Mouse (Mus musculus) heart, embryonic 11.5 days (tissue): ENCODE data around the gene Creg1. TPM values are rescaled to one million over a fixed set of nuclear protein-coding genes. Genes with fewer than 3 reads are reported as not detected.
A peak's percentile ranks its signal among the peaks of the same experiment; 100 is the strongest.

ENCODE experiments used
- ATAC-seq: fragments of 200-750 bp; cut with Nextera tagmentation; replicated peaks from 2 replicates; pipeline ENCODE4 v1.8.0; 2017; ENCODE audit warnings: moderate library complexity; ENCODE audit not compliant: insufficient number of reproducible peaks, low FRiP score, low TSS enrichment
- H3K27ac ChIP-seq: fragments of 300-500 bp; sonication (generic); 2 replicates; pipeline ENCODE4 v1.5.1; 2014; ENCODE audit warnings: mild to moderate bottlenecking, low read depth, low read length
- H3K27me3 ChIP-seq: fragments of 300-500 bp; sonication (generic); 2 replicates; pipeline ENCODE4 v1.6.1; 2014; ENCODE audit warnings: mild to moderate bottlenecking, low read length, mixed read lengths; ENCODE audit not compliant: control insufficient read depth, insufficient read depth
- H3K36me3 ChIP-seq: fragments of 300-500 bp; sonication (generic); 2 replicates; pipeline ENCODE4 v1.6.1; 2014; ENCODE audit warnings: mild to moderate bottlenecking, low read length, moderate library complexity, mixed read lengths; ENCODE audit not compliant: control insufficient read depth, insufficient read depth
- H3K4me1 ChIP-seq: fragments of 300-500 bp; sonication (generic); 2 replicates; pipeline ENCODE4 v1.6.1; 2014; ENCODE audit warnings: low read length; ENCODE audit not compliant: control insufficient read depth, insufficient read depth
- H3K4me2 ChIP-seq: fragments of 300-500 bp; sonication (generic); 2 replicates; pipeline ENCODE4 v1.6.1; 2014; ENCODE audit warnings: mild to moderate bottlenecking, moderate library complexity
- H3K4me3 ChIP-seq: fragments of 300-500 bp; sonication (generic); 2 replicates; pipeline ENCODE4 v1.5.1; 2014; ENCODE audit warnings: low read depth, low read length
- H3K9ac ChIP-seq: fragments of 300-500 bp; sonication (generic); 2 replicates; pipeline ENCODE4 v1.6.1; 2014; ENCODE audit warnings: mild to moderate bottlenecking, low read depth, low read length, moderate library complexity
- H3K9me3 ChIP-seq: fragments of 300-500 bp; sonication (generic); replicated peaks from 2 replicates; pipeline ENCODE4 v1.6.1; 2016; ENCODE audit warnings: low read length; ENCODE audit not compliant: control insufficient read depth
- WGBS: fragments of 180-500 bp; shearing (Covaris S2); extraction: QIAGEN DNeasy Blood & Tissue Kit; methylation state at CpG from one replicate; pipeline ENCODE4 v1.1.7; 2014; ENCODE audit not compliant: insufficient replicate concordance; 5-methylcytosine and 5-hydroxymethylcytosine counted together
- polyA plus RNA-seq: library from polyadenylated mRNA; unstranded; fragments of >200 nt; fragmentation: Nextera tagmentation; extraction: Ambion mirVana; gene quantifications from 2 replicates; pipeline ENCODE4 v1.2.1, GENCODE M21; 2014

The Creg1 gene
- polyA plus RNA-seq, 1 experiment from 2014 or later = 108 TPM

- H3K27me3 ChIP-seq = no peaks in the 10 kb centered on the region
- H3K4me1 ChIP-seq = peaks cover 16% of the 10 kb centered on the region
- WGBS = 61% methylated on average over 4 of the region's 4 CpGs
- ATAC-seq = no peak
- no peak overlapping the region for H3K4me2 ChIP-seq
- H3K4me3 ChIP-seq = no peak overlapping the region
- no peaks in the 10 kb centered on the region for H3K36me3 ChIP-seq
- H3K9me3 ChIP-seq = no peaks in the 10 kb centered on the region
- 0 out of 2 replicates have a peak overlapping the region, but pooled peaks have one; percentile 79 for H3K27ac ChIP-seq
- no peak overlapping the region for H3K9ac ChIP-seq
These were observed 55.6 kb downstream of the Creg1 start for GRCm38 (mm10) chr1:165819147-165819546.

DNA sequence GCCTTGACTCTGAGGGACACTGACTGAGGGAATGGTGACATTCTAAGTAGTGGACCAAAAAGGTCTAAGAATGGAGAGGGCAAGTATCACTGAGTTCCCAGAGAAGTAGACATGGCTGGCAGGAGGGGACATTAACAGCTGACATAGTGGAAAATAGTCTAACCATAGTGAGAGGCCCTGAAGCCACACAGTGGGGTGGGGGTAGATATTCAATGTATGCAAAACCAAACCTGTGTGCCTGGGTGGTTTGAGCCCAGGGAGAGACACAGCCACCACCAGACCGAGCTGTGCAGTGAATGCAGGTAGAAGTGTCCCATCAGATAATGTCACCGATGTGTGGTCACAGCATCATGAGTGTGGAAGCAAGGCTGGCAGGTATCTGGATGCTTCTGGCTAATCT lies 58.5 kb downstream of the Creg1 start:
- Histone ChIP-seq H3K27me3 (no peaks in the 10 kb centered on the region), H3K4me1 (peaks cover 10% of the 10 kb centered on the region), H3K27ac (no peak overlapping the region), H3K4me2 (no peak overlapping the region), H3K9me3 (no peaks in the 10 kb centered on the region), H3K9ac (no peak overlapping the region), H3K4me3 (no peak overlapping the region), H3K36me3 (no peaks in the 10 kb centered on the region)
- no peak for ATAC-seq
- 80% methylated on average over 2 of the region's 2 CpGs for WGBS

Other genes with a start within 250 kb of the Creg1 start
- gene Mpzl1, start 129.2 kb upstream of the Creg1 start, polyA plus RNA-seq = 129 and 143 TPM in 2 replicates
- 85.4 and 91.8 TPM in 2 replicates for gene Rcsd1, start 54.0 kb upstream of the Creg1 start, polyA plus RNA-seq
- gene Cd247, start 24.9 kb downstream of the Creg1 start, polyA plus RNA-seq = 0.64 and 0.90 TPM in 2 replicates
- gene Pou2f1, start 238.9 kb downstream of the Creg1 start, polyA plus RNA-seq = 16.7 and 17.3 TPM in 2 replicates